Mouse (Mus musculus) C2C12 (cell line): Measurements from ENCODE around the gene Dyx1c1. TPM values are rescaled to one million over a fixed set of nuclear protein-coding genes. Genes with fewer than 3 reads are reported as not detected.

Experiments
- H3K27me3 ChIP-seq: one replicate; pipeline ENCODE4 v1.6.1; 2011; ENCODE audit not compliant: control insufficient read depth, insufficient read depth, insufficient read length
- H3K36me3 ChIP-seq: one replicate; pipeline ENCODE4 v1.6.1; 2011; ENCODE audit not compliant: control insufficient read depth, insufficient read depth
- H3K4me3 ChIP-seq: one replicate; pipeline ENCODE4 v1.5.1; 2011; ENCODE audit warnings: mild to moderate bottlenecking, control low read depth; ENCODE audit not compliant: poor library complexity, insufficient read depth, severe bottlenecking
- H3K79me2 ChIP-seq: one replicate; pipeline ENCODE4 v1.6.1; 2011; ENCODE audit not compliant: control insufficient read depth, insufficient read depth
- H3K79me3 ChIP-seq: one replicate; pipeline ENCODE4 v1.6.1; 2011; ENCODE audit warnings: low read depth, control low read depth
- H3ac ChIP-seq: one replicate; pipeline ENCODE3; 2011; ENCODE audit warnings: low read depth; ENCODE audit not compliant: control insufficient read depth, insufficient read length
- CEBPB ChIP-seq: IDR thresholded peaks from one replicate; pipeline ENCODE4 v1.6.1; 2011; ENCODE audit warnings: low read depth, mild to moderate bottlenecking, control low read depth, moderate library complexity
- CTCF ChIP-seq: IDR thresholded peaks from one replicate; pipeline ENCODE4 v1.5.1; 2011; ENCODE audit not compliant: control insufficient read depth, insufficient read depth, insufficient read length
- FOSL1 ChIP-seq: IDR thresholded peaks from one replicate; pipeline ENCODE4 v1.8.0; 2011; ENCODE audit warnings: mild to moderate bottlenecking, low read length; ENCODE audit not compliant: poor library complexity, insufficient read depth, severe bottlenecking
- MAX ChIP-seq: IDR thresholded peaks from one replicate; pipeline ENCODE4 v1.6.1; 2011; ENCODE audit warnings: mild to moderate bottlenecking, control low read depth
- MYOD1 ChIP-seq: IDR thresholded peaks from one replicate; pipeline ENCODE4 v1.6.1; 2011; ENCODE audit warnings: low read depth; ENCODE audit not compliant: control insufficient read depth, insufficient read length
- MYOG ChIP-seq: IDR thresholded peaks from one replicate; pipeline ENCODE4 v1.6.1; 2011; ENCODE audit not compliant: control insufficient read depth, insufficient read length; ENCODE audit errors: extremely low read depth
- USF1 ChIP-seq: IDR thresholded peaks from one replicate; pipeline ENCODE4 v1.6.1; 2011; ENCODE audit warnings: low read depth, mild to moderate bottlenecking, control low read depth, moderate library complexity
- polyA plus RNA-seq: library from polyadenylated mRNA; unstranded; fragments of >200 nt; fragmentation: generic; extraction: Trizol; gene quantifications from one replicate; pipeline ENCODE4 v1.2.1, GENCODE M21; 2012; ENCODE audit warnings: missing spikeins

Dyx1c1 gene
- polyA plus RNA-seq, 1 experiment: 0.02 TPM

DNA sequence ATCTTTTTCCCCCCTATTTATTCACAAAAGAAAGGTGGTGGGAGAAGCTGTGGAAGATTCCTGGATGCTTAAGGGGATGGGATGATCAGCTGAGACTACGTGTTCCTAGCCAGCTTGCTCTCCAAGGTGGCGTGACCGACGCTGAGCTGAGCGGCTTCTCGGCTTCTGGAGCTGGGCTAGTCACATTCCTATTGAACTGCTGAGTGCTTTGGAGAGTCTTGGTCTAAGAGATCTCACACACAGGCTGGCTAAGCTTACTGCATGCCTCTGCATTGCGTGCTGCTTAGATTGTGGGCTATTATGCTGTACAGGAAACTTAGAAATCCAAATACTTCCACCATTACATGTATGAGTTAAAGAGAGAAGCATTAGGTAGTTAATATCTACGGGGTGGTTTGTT lies 45.5 kb downstream of the Dyx1c1 start:
- no peaks in the 10 kb centered on the region for H3K27me3 ChIP-seq
- H3K4me3 ChIP-seq: no peak overlapping the region
- H3K79me2 ChIP-seq: no peaks in the 10 kb centered on the region
- H3K79me3 ChIP-seq: no peaks in the 10 kb centered on the region
- H3ac ChIP-seq: no peak overlapping the region
- H3K36me3 ChIP-seq: no peaks in the 10 kb centered on the region
- no peak for TF ChIP-seq MYOG
- no peak for TF ChIP-seq CTCF
- no peak for TF ChIP-seq CEBPB

DNA sequence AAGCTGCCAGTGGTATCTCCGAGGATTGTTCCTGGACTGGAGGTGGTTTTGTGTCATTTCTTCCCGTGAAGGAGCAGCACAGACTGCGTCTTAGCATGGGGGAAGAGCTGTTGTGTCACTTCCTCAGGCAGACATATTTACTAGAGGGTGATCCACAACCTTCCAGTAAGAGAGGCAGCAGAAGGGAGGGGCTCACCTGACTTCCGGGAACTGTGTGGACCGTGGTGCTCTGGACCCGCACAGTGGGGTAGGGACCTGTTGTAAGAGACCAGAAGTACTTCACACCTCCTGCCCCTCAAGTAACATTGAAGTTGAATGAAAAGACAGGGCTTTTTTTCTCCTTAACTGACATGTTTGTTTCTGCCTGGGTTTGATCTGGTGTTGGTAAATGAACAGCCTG lies 46.5 kb downstream of the Dyx1c1 start:
- H3K27me3 ChIP-seq: no peaks in the 10 kb centered on the region
- H3K4me3 ChIP-seq: no peak overlapping the region
- H3K79me2 ChIP-seq: no peaks in the 10 kb centered on the region
- H3K36me3 ChIP-seq: no peaks in the 10 kb centered on the region
- no peaks in the 10 kb centered on the region for H3K79me3 ChIP-seq
- TF ChIP-seq MYOG: no peak
- TF ChIP-seq USF1: no peak
- TF ChIP-seq MAX: no peak
- no peak for TF ChIP-seq FOSL1
- TF ChIP-seq MYOD1: no peak
- TF ChIP-seq CTCF: no peak
- no peak for TF ChIP-seq CEBPB
- no peak overlapping the region for H3ac ChIP-seq

DNA sequence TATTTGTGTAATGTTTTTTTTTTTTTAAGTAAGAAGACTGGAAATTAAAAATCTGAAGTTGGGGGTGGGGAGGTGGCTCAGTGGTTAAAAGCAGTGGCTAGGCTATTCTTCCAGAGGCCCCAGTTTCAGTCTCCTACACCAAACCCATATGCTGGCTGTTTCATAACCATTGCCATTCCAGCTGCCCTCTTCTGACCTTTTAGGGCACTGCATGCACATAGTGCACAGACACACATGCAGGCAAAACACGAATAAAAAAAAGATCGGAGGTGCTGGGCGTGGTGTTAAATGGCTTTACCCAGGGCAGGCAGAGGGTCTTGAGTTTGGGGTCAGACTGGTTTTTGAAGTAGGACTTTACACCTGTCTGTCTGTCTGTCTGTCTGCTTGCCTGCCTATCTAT lies 47.6 kb downstream of the Dyx1c1 start:
- no peaks in the 10 kb centered on the region for H3K79me3 ChIP-seq
- TF ChIP-seq USF1 (no peak), CTCF (no peak), FOSL1 (no peak), MYOG (no peak), CEBPB (no peak), MYOD1 (no peak)
- no peak overlapping the region for H3ac ChIP-seq
- H3K27me3 ChIP-seq: no peaks in the 10 kb centered on the region
- no peaks in the 10 kb centered on the region for H3K36me3 ChIP-seq
- H3K79me2 ChIP-seq: no peaks in the 10 kb centered on the region
- H3K4me3 ChIP-seq: no peak overlapping the region

DNA sequence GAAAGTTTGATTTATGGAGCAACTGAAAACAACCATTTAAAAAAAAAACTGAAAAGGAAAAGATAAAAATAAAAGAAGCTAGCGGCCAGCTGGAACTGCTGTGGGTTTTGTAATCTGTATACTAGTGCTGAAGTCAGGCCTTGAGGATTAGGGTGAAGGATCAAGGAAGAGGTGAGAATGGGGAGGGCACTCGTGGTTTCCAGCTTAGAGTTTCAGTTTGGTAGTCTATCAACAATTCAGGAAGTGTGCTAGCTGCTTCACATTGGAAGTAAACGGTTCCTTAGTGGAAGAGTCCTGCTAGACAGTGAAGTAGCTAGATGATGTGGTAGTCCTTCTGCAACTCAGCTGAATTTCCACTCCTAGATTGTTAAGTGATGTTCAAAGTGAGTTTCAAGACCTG lies 49.8 kb downstream of the Dyx1c1 start:
- H3K27me3 ChIP-seq: no peaks in the 10 kb centered on the region
- H3K36me3 ChIP-seq: no peaks in the 10 kb centered on the region
- no peak for TF ChIP-seq MYOG
- no peak for TF ChIP-seq FOSL1
- TF ChIP-seq CEBPB: no peak
- TF ChIP-seq USF1: no peak
- TF ChIP-seq MAX: no peak
- TF ChIP-seq CTCF: no peak
- no peak for TF ChIP-seq MYOD1
- no peaks in the 10 kb centered on the region for H3K79me3 ChIP-seq
- no peak overlapping the region for H3ac ChIP-seq
- no peak overlapping the region for H3K4me3 ChIP-seq
- H3K79me2 ChIP-seq: no peaks in the 10 kb centered on the region

DNA sequence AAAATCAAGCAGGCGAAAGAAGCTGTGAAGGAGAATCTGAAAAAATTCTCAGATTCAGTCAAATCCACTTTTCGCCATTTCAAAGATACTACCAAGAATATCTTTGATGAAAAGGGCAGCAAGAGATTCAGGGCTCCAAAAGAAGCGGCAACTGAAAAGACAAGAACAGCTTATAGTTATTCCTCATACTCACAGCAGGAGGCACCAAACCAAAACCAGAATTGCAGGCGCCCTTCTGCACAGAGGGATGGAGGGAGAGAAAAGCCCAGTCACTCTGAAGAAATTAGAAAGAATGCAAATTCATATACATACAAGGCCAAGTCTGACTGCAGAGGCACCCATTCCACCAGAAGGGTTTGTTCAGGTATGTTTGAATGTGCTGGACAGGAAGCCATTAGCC lies 54.0 kb downstream of the Dyx1c1 start:
- Histone ChIP-seq H3K4me3 (no peak overlapping the region), H3K79me2 (no peaks in the 10 kb centered on the region), H3K36me3 (peaks cover 6% of the 10 kb centered on the region), H3K79me3 (no peaks in the 10 kb centered on the region), H3ac (no peak overlapping the region), H3K27me3 (no peaks in the 10 kb centered on the region)
- no peak for TF ChIP-seq MAX
- TF ChIP-seq FOSL1: no peak
- no peak for TF ChIP-seq MYOD1
- no peak for TF ChIP-seq CTCF
- no peak for TF ChIP-seq USF1
- no peak for TF ChIP-seq CEBPB
- TF ChIP-seq MYOG: no peak

DNA sequence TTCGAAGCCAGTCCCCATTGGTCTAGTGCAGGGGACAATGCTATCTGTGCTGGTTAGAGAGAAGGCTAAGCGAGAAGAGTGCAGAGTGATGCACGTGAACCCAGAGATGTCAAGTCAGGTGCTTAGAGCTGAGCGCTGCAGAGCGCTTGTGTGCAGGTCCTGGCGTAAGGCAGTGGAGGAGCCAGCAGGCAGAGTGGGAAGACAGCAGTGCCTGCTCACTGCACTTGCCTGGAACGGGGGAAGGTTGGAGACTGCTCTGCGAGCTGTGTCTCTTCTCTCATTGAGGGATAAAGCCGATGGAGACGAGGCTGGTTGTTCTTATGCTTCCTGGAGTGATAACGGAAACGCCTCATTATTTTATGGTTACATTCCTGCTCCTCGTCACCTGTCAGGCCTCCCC lies 56.1 kb downstream of the Dyx1c1 start:
- Histone ChIP-seq H3K79me3 (no peaks in the 10 kb centered on the region), H3K79me2 (no peaks in the 10 kb centered on the region), H3K27me3 (no peaks in the 10 kb centered on the region), H3K4me3 (no peak overlapping the region), H3ac (no peak overlapping the region), H3K36me3 (peaks cover 6% of the 10 kb centered on the region)
- TF ChIP-seq CEBPB: no peak

DNA sequence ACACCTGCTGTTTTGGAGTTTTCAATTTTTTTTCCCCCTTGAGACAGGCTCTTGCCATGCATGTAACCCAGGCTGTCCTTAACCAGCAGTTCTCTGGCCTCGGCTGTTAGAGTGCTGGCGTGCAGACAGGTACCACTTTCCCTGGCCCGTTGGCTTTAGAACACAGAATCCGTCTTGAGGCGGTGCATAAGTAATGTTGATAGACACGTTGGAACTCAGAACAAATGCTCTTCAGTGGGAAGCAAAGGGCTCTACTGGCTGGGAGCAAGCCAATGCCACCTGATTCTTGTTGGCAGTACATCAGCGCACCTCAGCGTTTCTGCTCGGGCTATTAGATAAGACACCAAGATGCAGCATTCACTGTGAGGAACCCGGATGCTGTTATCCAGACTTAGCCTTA lies 61.3 kb downstream of the Dyx1c1 start:
- no peak overlapping the region for H3K4me3 ChIP-seq
- H3K36me3 ChIP-seq: peaks cover 9% of the 10 kb centered on the region
- H3K79me2 ChIP-seq: no peaks in the 10 kb centered on the region

More for the DNA sequence above, 61.3 kb downstream of the Dyx1c1 start:
- Histone ChIP-seq H3K27me3 (no peaks in the 10 kb centered on the region), H3ac (no peak overlapping the region), H3K79me3 (no peaks in the 10 kb centered on the region)
- TF ChIP-seq MAX (no peak), MYOG (no peak), CTCF (no peak), MYOD1 (no peak), CEBPB (no peak), FOSL1 (no peak), USF1 (no peak)
